Mouse (Mus musculus) Patski (cell line): Measurements from ENCODE around the gene Fuk. TPM values are rescaled to one million over a fixed set of nuclear protein-coding genes. Genes with fewer than 3 reads are reported as not detected.
"Not testable (repeated sequence)": the region's sequence is repeated elsewhere in the genome, so short reads cannot be mapped to it uniquely, and the experiment has no call there.

Experiments used
- ATAC-seq: fragments of 100-300 bp; one replicate; pipeline ENCODE4 v1.8.0; 2021
- CTCF ChIA-PET: fragments of 350-600 bp; sonication (Branson Sonifier 250); formaldehyde crosslinking; loops from one replicate; lab custom pipeline; 2022; ENCODE audit warnings: inconsistent platforms; lab: Charles Lee
- POLR2A ChIA-PET: fragments of 350-600 bp; sonication (Branson Sonifier 250); formaldehyde crosslinking; loops from one replicate; lab custom pipeline; 2022; ENCODE audit warnings: antibody characterized with exemption, inconsistent platforms; lab: Charles Lee
- DNase-seq: peaks from one replicate; pipeline ENCODE4 v3.0.0-alpha.2; 2011; ENCODE audit warnings: low read depth, low spot score
- H3K27me3 ChIP-seq: fragments of 371-371 bp; one replicate; pipeline ENCODE4 v1.5.1; 2021
- CTCF ChIP-seq: fragments of 100-300 bp; IDR thresholded peaks from one replicate; pipeline ENCODE4 v1.5.1; 2021
- in situ Hi-C: fragments of 300-500 bp; cut with MboI; formaldehyde crosslinking; loops from 3 replicates; pipeline ENCODE4 v1.11.1; 2018; ENCODE audit warnings: low pct_unique_long_range_greater_than_20kb, mixed read lengths
- polyA plus RNA-seq: library from polyadenylated mRNA; unstranded; gene quantifications from one replicate; pipeline ENCODE4 v1.2.3, GENCODE M21; 2021

Gene Fuk
- polyA plus RNA-seq, 1 experiment from 2014 or later = 25.6 TPM

- no peaks in the 10 kb centered on the region for H3K27me3 ChIP-seq
- ATAC-seq (no peak), DNase-seq (no peak)
- in situ Hi-C loops = no loop called here
- POLR2A ChIA-PET = interaction anchor here (1.5 kb wide), 1 partner anchor 12 kb away, joined by 3 read pairs; no protein-coding TSS in a partner anchor
- CTCF ChIA-PET = no interaction called here
- no peak for TF ChIP-seq CTCF
Observed at GRCm38 (mm10) chr8:110931176-110931939, 29.1 kb upstream of the Fuk start.

- in situ Hi-C loops, H3K27me3 ChIP-seq, CTCF ChIA-PET, ATAC-seq, DNase-seq: not testable (repeated sequence)
- POLR2A ChIA-PET = interaction anchor here (0.7 kb wide), 1 partner anchor 17 kb away, joined by 9 read pairs; no protein-coding TSS in a partner anchor
Observed at GRCm38 (mm10) chr8:110929672-110930071, 27.4 kb upstream of the Fuk start.

- in situ Hi-C loops = no loop called here
- DNase-seq = no peak
- POLR2A ChIA-PET = interaction anchor here (0.7 kb wide), 1 partner anchor 18 kb away, joined by 9 read pairs; no protein-coding TSS in a partner anchor
- H3K27me3 ChIP-seq = no peaks in the 10 kb centered on the region
- TF ChIP-seq CTCF = no peak
- CTCF ChIA-PET = no interaction called here
- no peak for ATAC-seq
Observed at GRCm38 (mm10) chr8:110929066-110929465, 26.8 kb upstream of the Fuk start.

- no peak for TF ChIP-seq CTCF
- no peaks in the 10 kb centered on the region for H3K27me3 ChIP-seq
- no peak for DNase-seq
- ATAC-seq = no peak
- POLR2A ChIA-PET = interaction anchor here (0.7 to 1.2 kb wide), 2 partner anchors 13 to 72 kb away, joined by 3 to 4 read pairs; no protein-coding TSS in a partner anchor
- in situ Hi-C loops = no loop called here
- CTCF ChIA-PET = no interaction called here
Observed at GRCm38 (mm10) chr8:110928435-110928834, 26.1 kb upstream of the Fuk start.

GRCm38 (mm10) chr8:110926690-110927089 lies 24.4 kb upstream of the Fuk start:
- CTCF ChIA-PET = no interaction called here
- in situ Hi-C loops = no loop called here
- ATAC-seq = no peak
- no peak for DNase-seq
- no peaks in the 10 kb centered on the region for H3K27me3 ChIP-seq
- no peak for TF ChIP-seq CTCF
- POLR2A ChIA-PET = no interaction called here

- TF ChIP-seq CTCF = no peak
- POLR2A ChIA-PET = no interaction called here
- in situ Hi-C loops = no loop called here
- H3K27me3 ChIP-seq = no peaks in the 10 kb centered on the region
- no peak for ATAC-seq
- no peak for DNase-seq
- CTCF ChIA-PET = no interaction called here
Observed at GRCm38 (mm10) chr8:110925691-110926140, 23.4 kb upstream of the Fuk start.

- ATAC-seq (no peak), DNase-seq (no peak)
- in situ Hi-C loops = no loop called here
- no peaks in the 10 kb centered on the region for H3K27me3 ChIP-seq
- CTCF ChIA-PET = no interaction called here
- TF ChIP-seq CTCF = no peak
- POLR2A ChIA-PET = no interaction called here
Observed at GRCm38 (mm10) chr8:110921492-110922230, 19.4 kb upstream of the Fuk start.

GRCm38 (mm10) chr8:110920773-110921277 lies 18.5 kb upstream of the Fuk start:
- ATAC-seq (no peak), DNase-seq (no peak)
- in situ Hi-C loops = no loop called here
- no peak for TF ChIP-seq CTCF
- CTCF ChIA-PET = no interaction called here
- POLR2A ChIA-PET = no interaction called here
- no peaks in the 10 kb centered on the region for H3K27me3 ChIP-seq

- POLR2A ChIA-PET = no interaction called here
- ATAC-seq (peak; percentile 6), DNase-seq (no peak)
- in situ Hi-C loops = no loop called here
- no peak for TF ChIP-seq CTCF
- H3K27me3 ChIP-seq = no peaks in the 10 kb centered on the region
- CTCF ChIA-PET = no interaction called here
Observed at GRCm38 (mm10) chr8:110920032-110920772, 17.9 kb upstream of the Fuk start.

- POLR2A ChIA-PET = interaction anchor here (1.2 kb wide), 1 partner anchor 78 kb away, joined by 4 read pairs; the partner anchor contains the start of gene Ddx19a
- TF ChIP-seq CTCF = no peak
- ATAC-seq (peak; percentile 73), DNase-seq (peak; percentile 75)
- in situ Hi-C loops = no loop called here
- CTCF ChIA-PET = no interaction called here
- H3K27me3 ChIP-seq = no peaks in the 10 kb centered on the region
Observed at GRCm38 (mm10) chr8:110919341-110920031, 17.2 kb upstream of the Fuk start, which contains the start of gene St3gal2. St3gal2 (plus strand) TSS chr8:110919922.
